Mouse (Mus musculus): ENCODE results near the gene Gm45799.

- TF ChIP-seq CTCF (IDR thresholded peaks at IDR 0.05; ENCODE audit: low read depth, low read length) (no peak), POLR2A (IDR thresholded peaks at IDR 0.05; ENCODE audit: borderline replicate concordance, low read depth, low read length) (no peak)
These were observed 7.1 kb upstream of the Gm45799 start, which contains the start of gene Trim3 for GRCm38 (mm10) chr7:105633127-105633800.
